Mouse (Mus musculus): ENCODE measurements around the gene Nlgn2. TPM values are rescaled to one million over a fixed set of nuclear protein-coding genes. Genes with fewer than 3 reads are reported as not detected.

Gene Nlgn2
- total RNA-seq, 2 experiments from 2014 or later: 3.5 to 10.8 TPM

- ATAC-seq (replicated peaks; ENCODE audit: poor library complexity): no peak
These were observed 4.0 kb downstream of the Nlgn2 start for GRCm38 (mm10) chr11:69833554-69833953.

GRCm38 (mm10) chr11:69828832-69829231 lies 8.8 kb downstream of the Nlgn2 start:
- no peak for ATAC-seq (replicated peaks; ENCODE audit: poor library complexity)

- ATAC-seq (replicated peaks; ENCODE audit: poor library complexity): no peak
These were observed 14.1 kb downstream of the Nlgn2 start for GRCm38 (mm10) chr11:69823456-69823855.

GRCm38 (mm10) chr11:69822080-69822479 lies 15.5 kb downstream of the Nlgn2 start, which contains the start of gene Spem1:
TSS of gene Spem1 (minus strand) at chr11:69822180.
- ATAC-seq (replicated peaks; ENCODE audit: poor library complexity): no peak

GRCm38 (mm10) chr11:69818871-69819270 lies 18.7 kb downstream of the Nlgn2 start:
- no peak for ATAC-seq (replicated peaks; ENCODE audit: poor library complexity)

- no peak for ATAC-seq (replicated peaks; ENCODE audit: poor library complexity)
These were observed 19.2 kb downstream of the Nlgn2 start, which contains the start of gene Spem2 for GRCm38 (mm10) chr11:69818365-69818764. TSS of gene Spem2 (minus strand) at chr11:69818465.

GRCm38 (mm10) chr11:69816520-69816919 lies 21.1 kb downstream of the Nlgn2 start:
- ATAC-seq (replicated peaks; ENCODE audit: poor library complexity): no peak

- ATAC-seq (replicated peaks; ENCODE audit: poor library complexity): no peak
These were observed 22.4 kb downstream of the Nlgn2 start, which contains the start of gene Gm39566 for GRCm38 (mm10) chr11:69815155-69815554. TSS of gene Gm39566 (minus strand) at chr11:69815298.

- no peak for ATAC-seq (replicated peaks; ENCODE audit: poor library complexity)
These were observed 27.3 kb downstream of the Nlgn2 start for GRCm38 (mm10) chr11:69810280-69810679.

GRCm38 (mm10) chr11:69807641-69808040 lies 29.9 kb downstream of the Nlgn2 start:
- no peak for ATAC-seq (replicated peaks; ENCODE audit: poor library complexity)

- ATAC-seq (replicated peaks; ENCODE audit: poor library complexity): no peak
These were observed 31.2 kb downstream of the Nlgn2 start for GRCm38 (mm10) chr11:69806378-69806777.

- ATAC-seq (replicated peaks; ENCODE audit: poor library complexity): no peak
These were observed 32.3 kb downstream of the Nlgn2 start, which contains the start of gene Tmem102 for GRCm38 (mm10) chr11:69804972-69805909. TSS of gene Tmem102 (minus strand) at chr11:69805624.

- no peak for ATAC-seq (replicated peaks; ENCODE audit: poor library complexity)
These were observed 33.0 kb downstream of the Nlgn2 start for GRCm38 (mm10) chr11:69804652-69804940.

- peak; percentile 79 for ATAC-seq (replicated peaks; ENCODE audit: poor library complexity)
These were observed 33.6 kb downstream of the Nlgn2 start for GRCm38 (mm10) chr11:69803786-69804651.

- ATAC-seq (replicated peaks; ENCODE audit: poor library complexity): no peak
These were observed 34.3 kb downstream of the Nlgn2 start for GRCm38 (mm10) chr11:69803328-69803727.

GRCm38 (mm10) chr11:69802648-69803105 lies 34.9 kb downstream of the Nlgn2 start:
- peak; percentile 56 for ATAC-seq (replicated peaks; ENCODE audit: poor library complexity)

GRCm38 (mm10) chr11:69801379-69801977 lies 36.1 kb downstream of the Nlgn2 start, which contains the start of gene Fgf11:
TSS of gene Fgf11 (minus strand) at chr11:69801857.
- ATAC-seq (replicated peaks; ENCODE audit: poor library complexity): no peak

- ATAC-seq (replicated peaks; ENCODE audit: poor library complexity): no peak
These were observed 37.0 kb downstream of the Nlgn2 start for GRCm38 (mm10) chr11:69800392-69801197.

- no peak for ATAC-seq (replicated peaks; ENCODE audit: poor library complexity)
These were observed 37.5 kb downstream of the Nlgn2 start for GRCm38 (mm10) chr11:69800138-69800391.

- no peak for ATAC-seq (replicated peaks; ENCODE audit: poor library complexity)
These were observed 38.0 kb downstream of the Nlgn2 start for GRCm38 (mm10) chr11:69799394-69800137.
